Mouse (Mus musculus) bone marrow, adult 2 months (tissue): ENCODE results near the gene Abce1.

Source experiments
- CTCF ChIP-seq: fragments of 200-500 bp; IDR thresholded peaks from 2 replicates; pipeline ENCODE4 v1.5.1; 2011; ENCODE audit warnings: low read length, control low read depth; ENCODE audit not compliant: control insufficient read depth, insufficient read depth
- POLR2A ChIP-seq: fragments of 200-500 bp; IDR thresholded peaks from 2 replicates; pipeline ENCODE4 v1.6.1; 2011; ENCODE audit warnings: low read depth, mild to moderate bottlenecking, control low read depth, low read length, borderline replicate concordance; ENCODE audit not compliant: control insufficient read depth

DNA sequence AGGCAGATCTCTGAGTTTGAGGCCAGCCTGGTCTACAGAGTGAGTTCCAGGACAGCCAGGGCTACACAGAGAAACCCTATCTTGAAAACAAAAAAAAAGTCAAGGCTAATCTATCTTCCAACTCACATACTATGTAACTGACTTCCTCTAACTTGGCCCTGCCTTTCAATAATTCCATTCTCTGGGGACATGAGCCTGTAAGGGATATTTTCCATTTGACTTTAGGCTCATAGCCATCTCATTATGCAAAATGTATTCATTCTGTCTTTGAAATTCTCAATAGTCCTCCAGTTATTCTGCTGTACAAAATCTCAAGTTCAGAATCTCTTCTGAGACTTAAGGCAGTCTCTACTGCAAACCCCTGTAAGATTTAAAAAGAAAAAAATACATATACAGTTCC is 10.0 kb upstream of the Abce1 start:
- TF ChIP-seq CTCF: no peak
- no peak for TF ChIP-seq POLR2A
